In genomic region chr15:86777998-86778397, GRCm38 (mm10) we compare ENCODE assay signal across 20 mouse cellular contexts.
DNase-seq lines count a peak whose midpoint lies in the region; ATAC-seq and TF ChIP-seq lines count a peak whose summit lies in the region.
"Had no signal": no experiment of that assay in that cellular context is flagged by ENCODE, and none has a peak within 500 bp of the region (broad histone marks: within the 10 kb centered on the region; RNA-seq: fewer than 3 reads in every experiment).

No protein-coding gene starts in this region.

- no peak overlapping the region for H3K4me2 ChIP-seq in intestine, embryonic 14.5 days (ENCODE audit: low read length)
- no peak overlapping the region for H3K4me2 ChIP-seq in intestine, postnatal 0 days (replicated peaks; ENCODE audit: low read depth)
- no peak overlapping the region for H3K4me2 ChIP-seq in lung, embryonic 15.5 days
- no peak overlapping the region for H3K4me2 ChIP-seq in stomach, embryonic 14.5 days (replicated peaks; ENCODE audit: low read depth, low read length)
- H3K4me2 ChIP-seq in stomach, postnatal 0 days (replicated peaks; ENCODE audit: low read depth) = no peak overlapping the region
- H3K4me2 ChIP-seq in stomach, embryonic 16.5 days (ENCODE audit: low read depth, low read length) = no peak overlapping the region
- H3K4me2 ChIP-seq in neural tube, embryonic 15.5 days = no peak overlapping the region
- H3K4me2 ChIP-seq: embryonic facial prominence, embryonic 15.5 days; forebrain, embryonic 15.5 days; heart, embryonic 13.5 days had no signal

- DNase-seq in intestine, embryonic 14.5 days (ENCODE audit: low spot score) = peak; percentile 60
- no peak for DNase-seq in lung, adult 2 months
- DNase-seq in stomach, postnatal 0 days (ENCODE audit: low spot score) = no peak
- DNase-seq: adrenal gland, postnatal 10 days; cerebellum, adult 18-20 months; cerebellum, adult 9-11 months; cerebellum, postnatal 36 days; gastrocnemius, postnatal 36 days; heart, adult 11 months; heart, postnatal 36 days had no signal

- no peak overlapping the region for H3K27ac ChIP-seq in intestine, embryonic 14.5 days (ENCODE audit: low read depth)
- H3K27ac ChIP-seq in intestine, postnatal 0 days (ENCODE audit: low read depth, low read length) = no peak overlapping the region
- no peak overlapping the region for H3K27ac ChIP-seq in lung, embryonic 15.5 days
- H3K27ac ChIP-seq in stomach, embryonic 14.5 days (ENCODE audit: low read length) = peak overlapping the region; percentile 58; the same call in 1 of the 2 replicates
- no peak overlapping the region for H3K27ac ChIP-seq in stomach, postnatal 0 days (replicated peaks)
- no peak overlapping the region for H3K27ac ChIP-seq in stomach, embryonic 16.5 days (ENCODE audit: low read length)
- H3K27ac ChIP-seq in neural tube, embryonic 15.5 days (replicated peaks) = no peak overlapping the region
- H3K27ac ChIP-seq: embryonic facial prominence, embryonic 15.5 days; forebrain, embryonic 10.5 days; forebrain, embryonic 15.5 days; heart, embryonic 13.5 days had no signal

- no peak for TF ChIP-seq POLR2A in lung, adult 2 months (IDR thresholded peaks at IDR 0.05; ENCODE audit: borderline replicate concordance, extremely low read depth, low read depth, low read length)

- H3K27me3 ChIP-seq in intestine, embryonic 14.5 days (replicated peaks; ENCODE audit: control insufficient read depth, insufficient read depth, low read length) = no peaks in the 10 kb centered on the region
- H3K27me3 ChIP-seq in intestine, postnatal 0 days (replicated peaks; ENCODE audit: control insufficient read depth, insufficient read depth, low read length) = no peaks in the 10 kb centered on the region
- peaks cover 15% of the 10 kb centered on the region; the same call in 1 of the 2 replicates for H3K27me3 ChIP-seq in lung, embryonic 15.5 days
- H3K27me3 ChIP-seq in stomach, embryonic 14.5 days (ENCODE audit: control insufficient read depth, insufficient read depth, low read length) = no peaks in the 10 kb centered on the region
- H3K27me3 ChIP-seq in stomach, postnatal 0 days (ENCODE audit: control insufficient read depth, insufficient read depth, low read length) = no peaks in the 10 kb centered on the region
- no peaks in the 10 kb centered on the region for H3K27me3 ChIP-seq in stomach, embryonic 16.5 days (ENCODE audit: control insufficient read depth, insufficient read depth, low read length)
- H3K27me3 ChIP-seq in neural tube, embryonic 15.5 days (replicated peaks) = no peaks in the 10 kb centered on the region
- H3K27me3 ChIP-seq: embryonic facial prominence, embryonic 15.5 days; forebrain, embryonic 15.5 days had no signal

- 28% methylated on average over 11 of the region's 11 CpGs for WGBS in intestine, embryonic 14.5 days
- WGBS in intestine, postnatal 0 days = 62% methylated on average over 11 of the region's 11 CpGs
- 26% methylated on average over 11 of the region's 11 CpGs for WGBS in lung, embryonic 15.5 days
- WGBS in lung, adult 2 months = 40% methylated on average over 11 of the region's 11 CpGs
- 39% methylated on average over 11 of the region's 11 CpGs for WGBS in stomach, embryonic 14.5 days
- WGBS in stomach, postnatal 0 days = 42% methylated on average over 11 of the region's 11 CpGs
- 33% methylated on average over 11 of the region's 11 CpGs for WGBS in stomach, embryonic 16.5 days
- WGBS in neural tube, embryonic 15.5 days = 50% methylated on average over 11 of the region's 11 CpGs

- no peak for TF ChIP-seq CTCF in intestine, postnatal 0 days (IDR thresholded peaks at IDR 0.05; ENCODE audit: low read depth)
- TF ChIP-seq CTCF in lung, adult 2 months (IDR thresholded peaks at IDR 0.05; ENCODE audit: insufficient read depth, low read length) = no peak
- TF ChIP-seq CTCF in stomach, postnatal 0 days (IDR thresholded peaks at IDR 0.05; ENCODE audit: low read depth) = no peak

- TF ChIP-seq EP300 in stomach, postnatal 0 days (optimal IDR thresholded peaks at IDR 0.05) = no peak

- ATAC-seq in intestine, embryonic 14.5 days (replicated peaks; ENCODE audit: low FRiP score, low TSS enrichment, low read depth) = peak; percentile 62
- ATAC-seq in intestine, postnatal 0 days = no peak
- ATAC-seq in lung, embryonic 15.5 days (ENCODE audit: borderline replicate concordance, extremely low read depth, low FRiP score, low TSS enrichment) = peak; percentile 71
- peak; percentile 62; the same call in 1 of the 2 replicates for ATAC-seq in stomach, embryonic 14.5 days (ENCODE audit: insufficient number of reproducible peaks, insufficient read depth, low FRiP score, low read depth)
- ATAC-seq in stomach, postnatal 0 days (ENCODE audit: low FRiP score, low TSS enrichment) = no peak; the same call in 1 of the 2 replicates
- peak; percentile 73 for ATAC-seq in stomach, embryonic 16.5 days (ENCODE audit: insufficient read depth, low FRiP score)
- ATAC-seq in neural tube, embryonic 15.5 days (ENCODE audit: low FRiP score) = no peak
- ATAC-seq: forebrain, embryonic 15.5 days had no signal

- no peaks in the 10 kb centered on the region for H3K9me3 ChIP-seq in intestine, embryonic 14.5 days (ENCODE audit: control insufficient read depth, low read length)
- H3K9me3 ChIP-seq in intestine, postnatal 0 days (ENCODE audit: control insufficient read depth) = no peaks in the 10 kb centered on the region
- H3K9me3 ChIP-seq in lung, embryonic 15.5 days = no peaks in the 10 kb centered on the region
- no peaks in the 10 kb centered on the region for H3K9me3 ChIP-seq in stomach, embryonic 14.5 days (ENCODE audit: control insufficient read depth, low read depth, low read length)
- no peaks in the 10 kb centered on the region for H3K9me3 ChIP-seq in stomach, postnatal 0 days (ENCODE audit: control insufficient read depth, low read length)
- no peaks in the 10 kb centered on the region for H3K9me3 ChIP-seq in stomach, embryonic 16.5 days (replicated peaks; ENCODE audit: control insufficient read depth, low read length)
- H3K9me3 ChIP-seq in neural tube, embryonic 15.5 days (replicated peaks) = no peaks in the 10 kb centered on the region
- H3K9me3 ChIP-seq: embryonic facial prominence, embryonic 15.5 days; forebrain, embryonic 10.5 days; forebrain, embryonic 15.5 days; heart, embryonic 13.5 days had no signal

- H3K4me3 ChIP-seq in intestine, embryonic 14.5 days (ENCODE audit: low read depth, low read length) = no peak overlapping the region
- no peak overlapping the region for H3K4me3 ChIP-seq in intestine, postnatal 0 days (ENCODE audit: low read depth, low read length)
- no peak overlapping the region for H3K4me3 ChIP-seq in lung, embryonic 15.5 days
- no peak overlapping the region for H3K4me3 ChIP-seq in lung, adult 2 months (replicated peaks; ENCODE audit: extremely low read depth, low read depth, low read length)
- H3K4me3 ChIP-seq in stomach, embryonic 14.5 days (ENCODE audit: low read depth, low read length) = no peak overlapping the region
- no peak overlapping the region for H3K4me3 ChIP-seq in stomach, postnatal 0 days (ENCODE audit: low read depth, low read length)
- H3K4me3 ChIP-seq in stomach, embryonic 16.5 days (replicated peaks; ENCODE audit: low read length) = no peak overlapping the region
- no peak overlapping the region for H3K4me3 ChIP-seq in neural tube, embryonic 15.5 days (replicated peaks)
- H3K4me3 ChIP-seq: embryonic facial prominence, embryonic 15.5 days; erythroblast, embryonic 14.5 days; forebrain, embryonic 10.5 days; forebrain, embryonic 15.5 days; heart, embryonic 13.5 days had no signal

- no peaks in the 10 kb centered on the region for H3K36me3 ChIP-seq in intestine, embryonic 14.5 days (ENCODE audit: control insufficient read depth, insufficient read depth, low read length)
- H3K36me3 ChIP-seq in intestine, postnatal 0 days (ENCODE audit: control insufficient read depth, insufficient read depth) = no peaks in the 10 kb centered on the region
- no peaks in the 10 kb centered on the region for H3K36me3 ChIP-seq in lung, embryonic 15.5 days
- H3K36me3 ChIP-seq in stomach, embryonic 14.5 days (ENCODE audit: control insufficient read depth, insufficient read depth, low read length) = no peaks in the 10 kb centered on the region
- H3K36me3 ChIP-seq in stomach, postnatal 0 days (ENCODE audit: control insufficient read depth, insufficient read depth, low read length) = no peaks in the 10 kb centered on the region
- no peaks in the 10 kb centered on the region for H3K36me3 ChIP-seq in stomach, embryonic 16.5 days (ENCODE audit: control insufficient read depth, insufficient read depth, low read length)
- H3K36me3 ChIP-seq in neural tube, embryonic 15.5 days = no peaks in the 10 kb centered on the region
- H3K36me3 ChIP-seq: embryonic facial prominence, embryonic 15.5 days; forebrain, embryonic 10.5 days; forebrain, embryonic 15.5 days; heart, embryonic 13.5 days had no signal

- H3K9ac ChIP-seq in intestine, embryonic 14.5 days (ENCODE audit: low read length) = no peak overlapping the region
- no peak overlapping the region for H3K9ac ChIP-seq in intestine, postnatal 0 days (ENCODE audit: low read depth, low read length)
- no peak overlapping the region for H3K9ac ChIP-seq in lung, embryonic 15.5 days
- H3K9ac ChIP-seq in stomach, embryonic 14.5 days (replicated peaks; ENCODE audit: low read depth, low read length) = no peak overlapping the region
- H3K9ac ChIP-seq in stomach, postnatal 0 days (ENCODE audit: low read length) = no peak overlapping the region
- no peak overlapping the region for H3K9ac ChIP-seq in stomach, embryonic 16.5 days (ENCODE audit: low read length)
- no peak overlapping the region for H3K9ac ChIP-seq in neural tube, embryonic 15.5 days (replicated peaks)
- H3K9ac ChIP-seq: embryonic facial prominence, embryonic 15.5 days; forebrain, embryonic 15.5 days; heart, embryonic 13.5 days had no signal

- peaks cover 10% of the 10 kb centered on the region; the same call in 1 of the 2 replicates for H3K4me1 ChIP-seq in intestine, embryonic 14.5 days (replicated peaks; ENCODE audit: control insufficient read depth, insufficient read depth, low read length)
- H3K4me1 ChIP-seq in intestine, postnatal 0 days (replicated peaks; ENCODE audit: control insufficient read depth, insufficient read depth, low read length) = no peaks in the 10 kb centered on the region
- peaks cover 10% of the 10 kb centered on the region for H3K4me1 ChIP-seq in lung, embryonic 15.5 days
- no peaks in the 10 kb centered on the region for H3K4me1 ChIP-seq in lung, adult 2 months (ENCODE audit: control insufficient read depth, insufficient read depth, low read length)
- no peaks in the 10 kb centered on the region for H3K4me1 ChIP-seq in stomach, embryonic 14.5 days (ENCODE audit: control insufficient read depth, insufficient read depth, low read length)
- no peaks in the 10 kb centered on the region for H3K4me1 ChIP-seq in stomach, postnatal 0 days (replicated peaks; ENCODE audit: control insufficient read depth, insufficient read depth)
- no peaks in the 10 kb centered on the region for H3K4me1 ChIP-seq in stomach, embryonic 16.5 days (ENCODE audit: control insufficient read depth, insufficient read depth, low read length)
- H3K4me1 ChIP-seq in neural tube, embryonic 15.5 days = peaks cover 8% of the 10 kb centered on the region; the same call in 1 of the 2 replicates
- H3K4me1 ChIP-seq: embryonic facial prominence, embryonic 15.5 days; forebrain, embryonic 15.5 days; heart, embryonic 13.5 days had no signal

Comparison
In these comparisons a context has a peak if more than half of its experiments do, and no peak if none do; other contexts are left out.
1. ATAC-seq: peak in intestine, embryonic 14.5 days (single experiment), lung, embryonic 15.5 days (single experiment), stomach, embryonic 14.5 days (single experiment) and stomach, embryonic 16.5 days (single experiment); none in intestine, postnatal 0 days (single experiment), stomach, postnatal 0 days (single experiment) and neural tube, embryonic 15.5 days (single experiment).